Mouse (Mus musculus) ES-E14 (cell line): ENCODE measurements around the gene Rbm17. TPM values are rescaled to one million over a fixed set of nuclear protein-coding genes. Genes with fewer than 3 reads are reported as not detected.

ENCODE experiments used
- DNase-seq: peaks from one replicate; pipeline ENCODE4 v3.0.0-alpha.2; 2013; ENCODE audit warnings: low read depth, low spot score
- H3K27ac ChIP-seq: 2 replicates; pipeline ENCODE4 v1.5.1; 2012; ENCODE audit warnings: low read depth, mild to moderate bottlenecking, low read length, moderate library complexity, mixed read lengths; ENCODE audit not compliant: poor library complexity, insufficient read depth, severe bottlenecking
- H3K36me3 ChIP-seq: 2 replicates; pipeline ENCODE4 v1.6.1; 2012; ENCODE audit warnings: mild to moderate bottlenecking, low read length, moderate library complexity, mixed read lengths; ENCODE audit not compliant: control insufficient read depth, poor library complexity, insufficient read depth, severe bottlenecking
- H3K4me1 ChIP-seq, 2 experiments: fragments of 150-350 bp in 1 of 2; sonication (generic) in 1 of 2; 2 replicates each; pipeline ENCODE4 v1.6.1; 2012; ENCODE audit warnings: low read length in 2 of 2, mild to moderate bottlenecking in 1 of 2, mixed read lengths in 1 of 2; ENCODE audit not compliant: control insufficient read depth in 2 of 2, insufficient read depth in 2 of 2, poor library complexity in 1 of 2
- H3K4me3 ChIP-seq, 2 experiments: fragments of 150-350 bp in 1 of 2; sonication (generic) in 1 of 2; 2 replicates each; pipeline ENCODE4 v1.5.1; 2012; ENCODE audit warnings: low read length in 2 of 2, low read depth in 1 of 2, mild to moderate bottlenecking in 1 of 2, mixed read lengths in 1 of 2; ENCODE audit not compliant: insufficient read depth in 1 of 2, poor library complexity in 1 of 2, severe bottlenecking in 1 of 2
- H3K9ac ChIP-seq: 2 replicates; pipeline ENCODE4 v1.6.1; 2012; ENCODE audit warnings: low read depth, mild to moderate bottlenecking, low read length, mixed read lengths; ENCODE audit not compliant: poor library complexity, insufficient read depth, severe bottlenecking
- H3K9me3 ChIP-seq: fragments of 150-350 bp; sonication (generic); 2 replicates; pipeline ENCODE4 v1.6.1; 2012; ENCODE audit warnings: low read depth, mild to moderate bottlenecking, low read length; ENCODE audit not compliant: control insufficient read depth, insufficient read depth
- CHD2 ChIP-seq: IDR thresholded peaks from 2 replicates; pipeline ENCODE4 v1.6.1; 2014; ENCODE audit warnings: mild to moderate bottlenecking, low read depth, low read length, inconsistent platforms
- HCFC1 ChIP-seq: IDR thresholded peaks from 2 replicates; pipeline ENCODE4 v1.6.1; 2012; ENCODE audit warnings: low read length, inconsistent platforms, borderline replicate concordance; ENCODE audit not compliant: insufficient read depth
- MAFK ChIP-seq: IDR thresholded peaks from 2 replicates; pipeline ENCODE4 v1.6.1; 2014; ENCODE audit warnings: mild to moderate bottlenecking, low read depth, low read length, inconsistent platforms; ENCODE audit not compliant: insufficient read depth
- ZC3H11A ChIP-seq: IDR thresholded peaks from 2 replicates; pipeline ENCODE4 v1.6.1; 2012; ENCODE audit warnings: low read depth, mild to moderate bottlenecking, inconsistent platforms, low read length, borderline replicate concordance
- ZNF384 ChIP-seq: IDR thresholded peaks from 2 replicates; pipeline ENCODE4 v1.6.1; 2012; ENCODE audit warnings: low read depth, low read length, inconsistent platforms
- in situ Hi-C, 2 experiments: fragments of 600-800 bp; cut with MboI; formaldehyde crosslinking; loops; one replicate each; pipeline ENCODE4 v1.15.1; 2025; ENCODE audit warnings: low sequenced_read_pairs in 2 of 2, inconsistent platforms in 1 of 2; ENCODE audit not compliant: unreplicated experiment in 2 of 2
- total RNA-seq: library from RNA; depleted of rRNA; stranded (reverse); fragments of 300-350 nt; gene quantifications from 2 replicates; pipeline ENCODE4 v1.2.3, GENCODE M21; 2012

Rbm17 gene
- total RNA-seq, 1 experiment: 175 TPM

DNA sequence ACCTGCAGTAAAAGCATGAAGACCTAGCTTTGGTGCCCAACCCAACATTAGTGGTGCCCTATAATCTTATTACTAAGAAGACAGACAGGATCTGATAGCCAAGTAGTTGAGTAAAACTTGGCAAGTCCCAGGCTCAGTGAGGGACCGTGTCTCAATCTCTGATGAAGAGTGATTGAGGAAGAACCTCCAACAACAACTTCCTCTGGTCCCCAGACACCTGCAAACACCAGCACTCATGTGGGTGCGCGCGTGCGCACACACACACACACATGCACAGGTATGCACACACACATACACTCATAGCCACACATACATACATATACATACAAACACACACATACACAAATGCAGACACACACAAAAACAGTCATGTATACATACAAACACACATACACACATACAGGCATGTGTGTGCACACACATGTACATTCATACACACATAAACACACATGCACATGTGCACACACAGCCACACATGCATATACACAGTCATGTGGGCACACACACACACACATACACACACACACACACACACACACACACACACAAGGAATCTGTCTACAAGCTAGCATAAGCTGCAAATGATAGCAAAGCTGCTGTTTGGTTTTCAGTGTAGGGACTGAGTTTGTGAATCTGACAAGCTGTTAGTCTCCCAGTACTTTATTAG, 31.7 kb upstream of the Rbm17 start:
- in situ Hi-C loops: no loop called here
- no peaks in the 10 kb centered on the region for H3K4me1 ChIP-seq
- H3K4me3 ChIP-seq: no peak overlapping the region
- H3K27ac ChIP-seq: no peak overlapping the region
- no peaks in the 10 kb centered on the region for H3K9me3 ChIP-seq
- H3K9ac ChIP-seq: no peak overlapping the region
- no peak for TF ChIP-seq CHD2
- no peak for TF ChIP-seq ZNF384
- TF ChIP-seq ZC3H11A: no peak
- no peak for TF ChIP-seq HCFC1
- no peak for TF ChIP-seq MAFK
- no peaks in the 10 kb centered on the region for H3K36me3 ChIP-seq
- DNase-seq: no peak

GRCm38 (mm10) chr2:11635035-11635434, 31.1 kb upstream of the Rbm17 start:
- Histone ChIP-seq H3K9ac (no peak overlapping the region), H3K4me3 (no peak overlapping the region)
- in situ Hi-C loops: no loop called here

DNA sequence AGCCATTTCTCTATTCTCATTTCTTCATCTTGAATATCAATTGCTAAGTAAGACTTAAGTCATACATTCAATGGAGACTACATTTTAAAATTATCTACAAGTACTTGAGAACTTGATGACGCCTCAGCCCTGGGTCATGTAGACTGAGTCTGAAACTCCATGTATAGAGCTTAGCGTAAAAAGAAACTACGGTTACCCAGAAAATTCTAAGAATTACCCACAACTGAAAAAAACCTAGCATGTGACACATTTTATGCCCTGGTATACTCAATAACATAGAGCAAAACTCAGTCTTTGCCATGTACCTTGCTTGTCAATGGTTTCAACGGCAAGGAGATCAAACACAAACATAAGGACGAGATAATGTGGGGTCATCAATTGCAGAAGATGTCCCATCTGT, 21.9 kb upstream of the Rbm17 start, which contains the start of gene Gm17490:
TSS of gene Gm17490 (minus strand) at position 375 of the 400 bp plus-strand sequence.
- H3K4me1 ChIP-seq: no peaks in the 10 kb centered on the region
- H3K9ac ChIP-seq: no peak within 1 kb of the TSS
- no peak within 1 kb of the TSS for H3K4me3 ChIP-seq
- no peaks in the 10 kb centered on the region for H3K9me3 ChIP-seq
- H3K36me3 ChIP-seq: no peaks in the 10 kb centered on the region
- in situ Hi-C loops: no loop called here
- no peak for DNase-seq
- H3K27ac ChIP-seq: no peak within 1 kb of the TSS
- TF ChIP-seq ZNF384 (no peak), HCFC1 (no peak), ZC3H11A (no peak), MAFK (no peak), CHD2 (no peak)

More at GRCm38 (mm10) chr2:11635035-11635434, 31.1 kb upstream of the Rbm17 start:
- no peaks in the 10 kb centered on the region for H3K4me1 ChIP-seq
- TF ChIP-seq HCFC1 (no peak), ZC3H11A (no peak), CHD2 (no peak)
- no peak overlapping the region for H3K27ac ChIP-seq
- no peak for DNase-seq
- no peaks in the 10 kb centered on the region for H3K9me3 ChIP-seq
- no peaks in the 10 kb centered on the region for H3K36me3 ChIP-seq

DNA sequence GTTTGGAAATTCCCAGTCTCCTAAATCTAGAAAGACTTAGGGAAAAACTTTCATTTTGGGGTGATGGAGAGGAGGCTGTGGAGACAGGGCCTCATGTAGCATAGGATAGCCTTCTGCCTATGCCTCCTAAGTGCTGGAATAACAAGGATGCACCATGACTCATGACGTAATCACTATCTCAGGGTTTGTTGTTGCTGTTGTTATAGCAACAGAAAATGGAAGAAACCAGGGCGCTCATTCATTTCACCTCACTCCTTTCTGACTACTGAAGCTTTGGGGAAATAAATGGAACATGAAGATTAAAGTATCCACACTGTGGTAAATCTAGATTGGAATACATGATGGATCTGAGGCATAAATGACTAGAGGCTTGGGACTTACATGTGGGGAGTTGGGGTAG, 19.8 kb upstream of the Rbm17 start:
- TF ChIP-seq MAFK (no peak), ZC3H11A (no peak), ZNF384 (no peak), CHD2 (no peak), HCFC1 (no peak)
- H3K9ac ChIP-seq: no peak overlapping the region
- in situ Hi-C loops: no loop called here
- H3K4me3 ChIP-seq: no peak overlapping the region
- no peak for DNase-seq
- H3K36me3 ChIP-seq: no peaks in the 10 kb centered on the region
- H3K4me1 ChIP-seq: no peaks in the 10 kb centered on the region
- H3K27ac ChIP-seq: no peak overlapping the region
- no peaks in the 10 kb centered on the region for H3K9me3 ChIP-seq
